Mouse (Mus musculus) cerebellum, adult 2 months (tissue): ENCODE measurements around the gene Sh2d3c.

Experiments used
- CTCF ChIP-seq: fragments of 200-500 bp; IDR thresholded peaks from 2 replicates; pipeline ENCODE4 v1.5.1; 2011; ENCODE audit warnings: low read depth, mild to moderate bottlenecking, control low read depth, low read length, moderate library complexity, borderline replicate concordance; ENCODE audit not compliant: insufficient read depth
- POLR2A ChIP-seq: fragments of 200-500 bp; IDR thresholded peaks from 2 replicates; pipeline ENCODE4 v1.6.1; 2011; ENCODE audit warnings: low read length, control low read depth, borderline replicate concordance; ENCODE audit not compliant: insufficient read depth

DNA sequence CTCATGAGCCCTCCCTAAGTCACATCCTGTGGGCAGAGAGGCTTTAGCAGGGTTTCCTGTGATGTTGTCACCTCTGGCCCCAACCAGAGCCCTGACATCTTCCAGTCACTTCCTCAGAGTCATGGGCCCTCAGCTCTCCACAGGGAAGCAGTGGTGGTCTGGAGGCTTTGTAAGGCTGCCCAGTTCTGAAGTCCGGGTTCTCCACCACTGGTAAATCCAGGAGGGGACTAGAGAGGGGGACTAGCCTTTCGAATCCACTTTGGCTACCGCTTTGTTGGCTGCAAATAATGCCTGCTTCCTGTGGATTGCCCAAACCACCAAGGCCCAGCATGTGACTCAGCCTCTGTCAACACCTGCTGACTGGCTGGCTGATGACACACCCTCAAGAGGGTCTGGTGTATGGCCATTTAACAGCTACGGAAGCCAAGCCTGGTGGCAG is 5.8 kb upstream of the Sh2d3c start:
- TF ChIP-seq CTCF: no peak
- TF ChIP-seq POLR2A: no peak
